Mouse (Mus musculus): ENCODE results near the gene Gdnf.

Gdnf gene

GRCm38 (mm10) chr15:7810556-7811252, at the start of gene Gdnf:
TSS of gene Gdnf (plus strand) at chr15:7810846.
- DNase-seq (ENCODE audit: extremely low spot score, low spot score): peak; percentile 75

GRCm38 (mm10) chr15:7767166-7767565, 43.5 kb upstream of the Gdnf start:
- DNase-seq (ENCODE audit: extremely low spot score, low spot score): no peak

- no peak for DNase-seq (ENCODE audit: extremely low spot score, low spot score)
These were observed 37.7 kb upstream of the Gdnf start for GRCm38 (mm10) chr15:7772983-7773382.

- no peak for DNase-seq (ENCODE audit: extremely low spot score, low spot score)
These were observed 29.1 kb upstream of the Gdnf start for GRCm38 (mm10) chr15:7781517-7781916.

- DNase-seq (ENCODE audit: extremely low spot score, low spot score): peak; percentile 62
These were observed 730 bp upstream of the Gdnf start for GRCm38 (mm10) chr15:7809841-7810391.

GRCm38 (mm10) chr15:7811253-7811625, 593 bp downstream of the Gdnf start:
- DNase-seq (ENCODE audit: extremely low spot score, low spot score): no peak

- DNase-seq (ENCODE audit: extremely low spot score, low spot score): peak; percentile 59
These were observed 1.4 kb downstream of the Gdnf start for GRCm38 (mm10) chr15:7811856-7812733.

- DNase-seq (ENCODE audit: extremely low spot score, low spot score): peak; percentile 83
These were observed 2.4 kb downstream of the Gdnf start for GRCm38 (mm10) chr15:7812872-7813530.

- DNase-seq (ENCODE audit: extremely low spot score, low spot score): peak; percentile 62
These were observed 3.1 kb downstream of the Gdnf start for GRCm38 (mm10) chr15:7813531-7814370.

- peak; percentile 34 for DNase-seq (ENCODE audit: extremely low spot score, low spot score)
These were observed 3.7 kb downstream of the Gdnf start for GRCm38 (mm10) chr15:7814371-7814680.

- DNase-seq (ENCODE audit: extremely low spot score, low spot score): peak; percentile 47
These were observed 4.3 kb downstream of the Gdnf start for GRCm38 (mm10) chr15:7814917-7815316.

GRCm38 (mm10) chr15:7815521-7815944, 4.9 kb downstream of the Gdnf start:
- peak; percentile 65 for DNase-seq (ENCODE audit: extremely low spot score, low spot score)

- DNase-seq (ENCODE audit: extremely low spot score, low spot score): no peak
These were observed 13.2 kb downstream of the Gdnf start for GRCm38 (mm10) chr15:7823886-7824285.

GRCm38 (mm10) chr15:7825530-7825929, 14.9 kb downstream of the Gdnf start:
- DNase-seq (ENCODE audit: extremely low spot score, low spot score): no peak

- no peak for DNase-seq (ENCODE audit: extremely low spot score, low spot score)
These were observed 24.8 kb downstream of the Gdnf start for GRCm38 (mm10) chr15:7835404-7835803.

- no peak for DNase-seq (ENCODE audit: extremely low spot score, low spot score)
These were observed 27.6 kb downstream of the Gdnf start for GRCm38 (mm10) chr15:7838060-7838920.

GRCm38 (mm10) chr15:7838921-7839309, 28.3 kb downstream of the Gdnf start:
- DNase-seq (ENCODE audit: extremely low spot score, low spot score): no peak

GRCm38 (mm10) chr15:7841664-7842063, 31.0 kb downstream of the Gdnf start:
- no peak for DNase-seq (ENCODE audit: extremely low spot score, low spot score)

- no peak for DNase-seq (ENCODE audit: extremely low spot score, low spot score)
These were observed 31.8 kb downstream of the Gdnf start for GRCm38 (mm10) chr15:7842398-7842797.

- no peak for DNase-seq (ENCODE audit: extremely low spot score, low spot score)
These were observed 46.8 kb downstream of the Gdnf start for GRCm38 (mm10) chr15:7857418-7857817.

Data from neural tube, embryonic 10.5 days (tissue).